Mouse (Mus musculus) layer of hippocampus, adult 2 months (tissue): ENCODE results near the gene Slc12a7. TPM values are rescaled to one million over a fixed set of nuclear protein-coding genes. Genes with fewer than 3 reads are reported as not detected.

Experiments
- DNase-seq, 2 experiments: peaks; one replicate each; pipeline ENCODE4 v3.0.0; 2022; ENCODE audit warnings: low spot score in 2 of 2
- H3K27ac ChIP-seq: fragments of 200-600 bp; 2 replicates; pipeline ENCODE4 v1.8.1; 2022
- H3K4me3 ChIP-seq: fragments of 200-600 bp; 2 replicates; pipeline ENCODE4 v1.8.1; 2022; ENCODE audit warnings: mild to moderate bottlenecking
- CTCF ChIP-seq: fragments of 200-600 bp; conservative IDR thresholded peaks from 2 replicates; pipeline ENCODE4 v1.8.1; 2022; ENCODE audit warnings: antibody characterized with exemption, mild to moderate bottlenecking, moderate library complexity
- total RNA-seq, 2 experiments: library from RNA; stranded (reverse); gene quantifications; 2 replicates each; pipeline ENCODE4 v1.2.3; 2021

Gene Slc12a7
- total RNA-seq, 2 experiments from 2014 or later, result 7.0 to 8.7 TPM

DNA sequence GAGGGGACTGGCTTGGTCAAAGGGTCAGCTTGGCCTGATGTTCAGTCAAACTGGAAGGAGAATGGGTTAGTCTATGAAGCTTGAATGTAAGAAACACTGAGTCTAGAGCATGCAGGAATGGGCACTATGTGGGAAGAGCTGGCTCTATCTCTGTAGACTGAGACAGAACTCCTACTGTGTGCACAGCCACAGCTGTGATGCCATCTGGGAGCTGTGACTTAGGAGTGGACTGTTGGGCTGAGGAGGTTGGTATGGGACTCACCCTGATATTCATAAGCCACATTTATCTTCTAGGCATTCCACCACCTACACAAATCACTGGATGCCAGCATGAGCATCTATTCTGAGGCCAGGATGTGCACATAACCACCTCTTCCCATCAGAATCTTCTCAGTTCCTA, 24.5 kb downstream of the Slc12a7 start:
- Histone ChIP-seq H3K4me3 (no peak overlapping the region), H3K27ac (no peak overlapping the region)
- TF ChIP-seq CTCF, result no peak
- no peak for DNase-seq

- Histone ChIP-seq H3K27ac (no peak overlapping the region), H3K4me3 (no peak overlapping the region)
- no peak for DNase-seq
- TF ChIP-seq CTCF, result no peak
These were observed 26.7 kb downstream of the Slc12a7 start for GRCm38 (mm10) chr13:73759596-73759995.

DNA sequence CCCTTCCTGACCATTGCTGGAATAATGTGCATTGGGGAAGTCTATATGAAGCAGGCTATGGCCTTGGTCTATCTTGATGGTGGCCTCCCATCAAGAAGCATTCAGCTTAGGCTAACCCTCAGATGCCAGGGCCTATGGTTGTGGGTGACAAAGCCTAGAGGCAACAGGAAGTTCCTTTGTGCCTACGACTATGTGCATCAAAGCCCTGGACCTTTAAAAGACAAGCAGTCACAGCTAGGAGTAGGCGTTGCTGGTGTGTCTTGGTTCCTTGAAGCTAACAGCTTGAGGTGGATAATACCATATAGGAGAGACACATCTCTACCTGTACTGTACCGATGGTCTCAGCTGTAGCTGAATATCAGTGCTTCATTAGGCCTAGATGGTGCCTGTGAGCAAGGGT, 27.2 kb downstream of the Slc12a7 start:
- Histone ChIP-seq H3K27ac (no peak overlapping the region), H3K4me3 (no peak overlapping the region)
- DNase-seq, result no peak
- no peak for TF ChIP-seq CTCF

GRCm38 (mm10) chr13:73762938-73763337, 30.0 kb downstream of the Slc12a7 start:
- TF ChIP-seq CTCF, result no peak
- Histone ChIP-seq H3K27ac (no peak overlapping the region), H3K4me3 (no peak overlapping the region; the same call in 1 of the 2 replicates)
- DNase-seq, result no peak

DNA sequence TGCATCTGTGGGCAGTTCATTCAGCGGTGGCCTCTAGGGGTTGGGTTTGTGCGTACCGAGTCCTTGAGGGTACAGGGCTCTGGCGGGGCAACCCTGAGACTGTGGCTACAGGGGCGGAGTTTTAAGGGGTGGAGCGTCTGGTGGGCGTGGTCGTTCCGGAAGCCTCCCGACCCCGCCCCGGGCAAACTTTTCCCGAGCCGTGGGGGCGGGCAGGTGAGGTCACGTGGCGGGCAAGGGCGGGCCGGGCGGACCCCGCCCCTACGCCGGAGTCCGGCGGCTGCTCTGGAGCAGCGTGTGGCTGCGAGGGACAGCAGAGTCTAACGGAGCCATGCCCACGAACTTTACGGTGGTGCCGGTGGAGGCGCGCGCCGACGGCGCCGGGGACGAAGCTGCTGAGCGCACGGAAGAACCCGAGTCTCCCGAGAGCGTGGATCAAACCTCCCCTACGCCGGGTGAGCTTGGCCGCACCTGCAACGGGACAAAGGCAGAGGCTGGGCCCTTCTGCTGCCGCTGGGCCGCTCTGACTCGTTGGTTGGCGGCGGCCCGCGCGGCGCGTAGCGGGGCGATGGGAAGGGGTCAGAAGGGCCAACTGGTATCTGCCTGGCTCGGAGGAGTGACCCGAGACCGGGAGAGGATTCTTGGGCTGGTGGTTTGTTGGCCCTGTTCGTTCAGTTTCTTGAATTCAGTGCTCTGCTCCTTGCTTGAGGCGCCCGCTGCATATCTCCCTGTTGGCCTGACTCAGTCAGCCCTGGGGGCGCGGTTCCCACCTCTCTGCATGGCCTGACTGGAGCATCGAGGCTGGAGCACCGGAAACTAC, 30.8 kb downstream of the Slc12a7 start:
- Histone ChIP-seq H3K4me3 (peak overlapping the region; percentile 59), H3K27ac (no peak overlapping the region)
- TF ChIP-seq CTCF, result no peak; the same call in 1 of the 2 replicates
- DNase-seq, result peak; percentile 15 to 23

GRCm38 (mm10) chr13:73764256-73764775, 31.4 kb downstream of the Slc12a7 start:
- Histone ChIP-seq H3K4me3 (peak overlapping the region; percentile 59), H3K27ac (no peak overlapping the region)
- DNase-seq, result no peak
- no peak for TF ChIP-seq CTCF

DNA sequence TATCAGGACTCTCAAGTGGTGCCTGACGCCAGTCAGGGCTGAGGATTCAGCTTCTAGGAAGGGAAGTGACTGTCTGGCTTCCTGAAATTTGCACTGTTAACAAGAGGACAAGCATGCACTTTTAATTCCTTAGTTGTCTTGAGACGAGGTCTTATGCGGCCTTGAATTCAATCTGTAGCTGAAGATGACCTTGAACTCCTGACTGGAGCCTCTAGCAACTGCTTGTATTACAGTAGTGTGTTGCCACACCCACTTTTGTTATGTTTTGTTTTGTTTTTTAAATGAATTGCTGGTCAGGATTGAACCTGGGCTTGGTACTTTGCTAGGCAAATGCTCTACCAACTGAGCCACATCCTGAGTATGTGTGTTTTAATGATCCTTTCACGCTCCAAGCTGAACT, 32.5 kb downstream of the Slc12a7 start:
- Histone ChIP-seq H3K27ac (no peak overlapping the region), H3K4me3 (no peak overlapping the region)
- no peak for TF ChIP-seq CTCF
- no peak for DNase-seq

DNA sequence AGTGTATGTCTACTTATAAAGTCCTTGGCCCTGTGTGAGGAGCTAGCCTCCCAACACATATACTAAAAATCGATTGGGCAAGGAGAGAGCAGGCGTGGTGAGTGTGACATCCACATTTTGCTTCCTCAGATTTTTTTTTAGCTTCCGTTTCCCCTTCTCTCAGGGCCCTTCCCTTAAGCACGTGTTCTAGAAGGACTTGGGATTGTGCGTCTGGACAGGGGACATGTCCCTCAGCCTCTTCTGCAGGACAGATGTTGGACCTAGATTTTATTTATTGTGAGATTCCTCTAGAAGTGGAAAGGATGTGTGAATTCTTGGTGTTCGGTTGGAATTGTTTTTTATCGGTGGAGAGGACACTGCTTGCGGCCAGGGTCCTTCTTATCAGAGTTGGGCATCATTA, 34.3 kb downstream of the Slc12a7 start:
- no peak for DNase-seq
- H3K4me3 ChIP-seq, result no peak overlapping the region
- no peak overlapping the region for H3K27ac ChIP-seq
- TF ChIP-seq CTCF, result no peak

DNA sequence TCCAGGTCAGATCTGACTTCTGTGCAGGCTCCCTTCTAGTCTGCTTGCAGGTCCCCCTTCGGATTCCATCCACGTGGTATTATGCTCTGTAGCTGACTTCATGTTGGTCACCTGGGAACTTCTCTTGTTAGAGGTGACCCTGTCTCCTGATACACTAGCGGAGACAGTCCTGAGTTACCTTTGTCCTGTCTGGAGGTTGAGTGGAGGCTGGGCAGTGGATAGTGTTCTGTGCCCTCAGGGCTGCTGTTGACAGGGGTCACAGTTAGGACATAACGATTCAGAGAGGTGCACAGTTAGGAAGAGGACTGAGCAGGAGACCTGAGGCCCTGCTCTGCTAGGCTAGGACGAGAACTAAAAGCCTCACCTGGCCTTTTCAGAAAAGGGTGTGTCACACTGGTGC, 34.9 kb downstream of the Slc12a7 start:
- no peak overlapping the region for H3K4me3 ChIP-seq
- TF ChIP-seq CTCF, result no peak
- H3K27ac ChIP-seq, result no peak overlapping the region
- DNase-seq, result no peak

DNA sequence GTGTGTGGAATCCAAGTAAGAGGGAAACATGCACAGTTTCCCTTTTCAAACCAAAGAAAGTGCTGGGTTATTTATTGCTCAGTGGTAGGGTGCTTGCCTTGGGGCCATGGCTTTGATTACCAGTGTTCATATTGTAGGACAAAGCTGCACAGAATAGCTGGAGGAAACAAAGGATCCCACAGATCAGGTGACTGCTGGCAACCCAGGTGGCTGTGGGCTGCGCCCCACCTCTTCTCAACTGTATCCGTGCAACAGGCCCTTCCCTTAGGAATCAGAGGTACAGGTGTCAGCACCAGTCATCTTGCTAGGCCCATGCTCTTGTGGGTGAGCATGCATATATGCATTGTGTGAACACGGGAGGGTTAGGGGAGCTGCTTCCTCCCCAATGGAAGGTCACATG, 35.4 kb downstream of the Slc12a7 start:
- no peak for TF ChIP-seq CTCF
- Histone ChIP-seq H3K27ac (no peak overlapping the region), H3K4me3 (no peak overlapping the region)
- no peak for DNase-seq

GRCm38 (mm10) chr13:73769916-73770682, 37.2 kb downstream of the Slc12a7 start:
- Histone ChIP-seq H3K27ac (no peak overlapping the region), H3K4me3 (no peak overlapping the region)
- DNase-seq, result no peak
- no peak for TF ChIP-seq CTCF

DNA sequence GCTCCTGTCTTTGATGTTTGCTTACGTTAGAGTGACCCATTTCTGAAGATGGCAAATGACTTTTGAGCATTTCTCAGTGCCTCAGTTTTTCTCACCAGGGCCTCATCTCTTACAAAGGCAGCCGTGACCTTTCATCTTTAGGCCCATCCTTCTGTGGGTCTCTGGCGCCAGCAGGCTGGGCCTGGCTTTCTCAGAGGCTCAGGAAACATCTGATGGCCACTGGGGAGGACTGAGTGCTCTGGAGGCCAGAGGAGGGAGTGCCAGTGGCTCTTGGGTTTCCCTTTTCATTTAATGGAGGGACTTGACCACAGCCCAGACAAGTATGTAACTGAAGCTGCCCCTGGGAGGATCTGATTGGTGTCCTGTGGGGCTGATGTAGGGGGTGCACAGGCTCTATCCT, 38.2 kb downstream of the Slc12a7 start:
- Histone ChIP-seq H3K27ac (no peak overlapping the region), H3K4me3 (no peak overlapping the region)
- DNase-seq, result no peak
- no peak for TF ChIP-seq CTCF

DNA sequence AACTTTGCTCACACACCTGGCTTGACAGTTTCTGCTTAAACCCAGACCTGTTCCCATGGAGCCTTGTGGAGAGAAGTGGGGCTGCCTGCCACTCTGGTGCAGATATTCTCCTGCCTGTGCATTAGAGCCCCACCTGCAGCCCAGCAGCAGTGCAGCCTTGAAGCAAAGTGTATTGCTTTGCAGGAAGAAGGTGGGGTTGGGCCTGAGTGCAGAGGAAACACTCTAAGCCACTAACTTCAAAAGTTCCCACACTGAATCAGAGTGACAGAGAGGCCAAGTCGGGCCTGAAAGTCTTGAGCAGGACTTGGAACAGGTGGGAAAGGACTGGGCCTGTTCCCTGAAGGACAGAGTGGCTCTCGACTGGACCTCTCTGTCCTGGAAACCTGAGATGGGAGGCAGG, 39.8 kb downstream of the Slc12a7 start:
- TF ChIP-seq CTCF, result peak; percentile 37
- no peak overlapping the region for H3K27ac ChIP-seq
- no peak for DNase-seq
- no peak overlapping the region for H3K4me3 ChIP-seq
